22 mouse cellular contexts compared by ENCODE assay signal in genomic region chr9:66160155-66160554, GRCm38 (mm10). TPM values are rescaled to one million over a fixed set of nuclear protein-coding genes. Genes with fewer than 3 reads are reported as not detected.
DNase-seq lines count a peak whose midpoint lies in the region; ATAC-seq and TF ChIP-seq lines count a peak whose summit lies in the region.
"Had no signal": no experiment of that assay in that cellular context is flagged by ENCODE, and none has a peak within 500 bp of the region (broad histone marks: within the 10 kb centered on the region; RNA-seq: fewer than 3 reads in every experiment).

No protein-coding gene starts in this region.

- H3K27me3 ChIP-seq in liver, embryonic 14.5 days (ENCODE audit: control insufficient read depth, insufficient read depth, low read length), result no peaks in the 10 kb centered on the region; the same call in 1 of the 2 replicates
- peaks cover 41% of the 10 kb centered on the region for H3K27me3 ChIP-seq in midbrain, embryonic 10.5 days (ENCODE audit: low read depth, poor library complexity, severe bottlenecking)
- H3K27me3 ChIP-seq in forebrain, embryonic 11.5 days (ENCODE audit: control insufficient read depth, insufficient read depth, low read length), result peaks cover 9% of the 10 kb centered on the region; the same call in 1 of the 2 replicates

- no peak overlapping the region for H3K4me3 ChIP-seq in gastrocnemius, adult 2 months
- H3K4me3 ChIP-seq in liver, embryonic 14.5 days (ENCODE audit: insufficient read depth in 1 of 2, low read depth in 2 of 2, low read length in 2 of 2), result peak overlapping the region in 1 of 2 experiments; percentile 64; a peak in 2 of 4 replicates
- H3K4me3 ChIP-seq in midbrain, embryonic 10.5 days, result no peak overlapping the region
- no peak overlapping the region for H3K4me3 ChIP-seq in forebrain, embryonic 11.5 days (ENCODE audit: low read depth, low read length)
- H3K4me3 ChIP-seq: embryonic facial prominence, embryonic 12.5 days; forebrain, embryonic 10.5 days; heart, embryonic 10.5 days; hindbrain, embryonic 13.5 days; intestine, embryonic 15.5 days; limb, embryonic 12.5 days; neural tube, embryonic 12.5 days; stomach, embryonic 15.5 days had no signal

- H3K36me3 ChIP-seq in liver, embryonic 14.5 days (replicated peaks; ENCODE audit: control insufficient read depth, insufficient read depth, low read depth), result no peaks in the 10 kb centered on the region
- no peaks in the 10 kb centered on the region for H3K36me3 ChIP-seq in midbrain, embryonic 10.5 days
- no peaks in the 10 kb centered on the region for H3K36me3 ChIP-seq in forebrain, embryonic 11.5 days (ENCODE audit: control insufficient read depth, insufficient read depth, low read length)
- H3K36me3 ChIP-seq: embryonic facial prominence, embryonic 12.5 days; forebrain, embryonic 10.5 days; heart, embryonic 10.5 days; hindbrain, embryonic 13.5 days; intestine, embryonic 15.5 days; limb, embryonic 12.5 days; neural tube, embryonic 12.5 days; stomach, embryonic 15.5 days had no signal

- no peak overlapping the region for H3K27ac ChIP-seq in gastrocnemius, adult 2 months
- H3K27ac ChIP-seq in liver, embryonic 14.5 days, result no peak overlapping the region
- no peak overlapping the region for H3K27ac ChIP-seq in midbrain, embryonic 10.5 days (replicated peaks)
- H3K27ac ChIP-seq in forebrain, embryonic 11.5 days (ENCODE audit: low read depth, low read length), result no peak overlapping the region
- H3K27ac ChIP-seq: embryonic facial prominence, embryonic 12.5 days; forebrain, embryonic 10.5 days; heart, embryonic 10.5 days; hindbrain, embryonic 13.5 days; intestine, embryonic 15.5 days; limb, embryonic 12.5 days; neural tube, embryonic 12.5 days; stomach, embryonic 15.5 days had no signal

- peak overlapping the region; percentile 75 for H3K4me2 ChIP-seq in liver, embryonic 14.5 days (ENCODE audit: low read depth)
- H3K4me2 ChIP-seq in forebrain, embryonic 11.5 days (ENCODE audit: low read depth, low read length, severe bottlenecking), result no peak overlapping the region
- H3K4me2 ChIP-seq: embryonic facial prominence, embryonic 12.5 days; hindbrain, embryonic 13.5 days; intestine, embryonic 15.5 days; limb, embryonic 12.5 days; neural tube, embryonic 12.5 days; stomach, embryonic 15.5 days had no signal

- H3K9ac ChIP-seq in liver, embryonic 14.5 days (replicated peaks), result no peak overlapping the region
- H3K9ac ChIP-seq in forebrain, embryonic 11.5 days (ENCODE audit: low read length), result no peak overlapping the region
- H3K9ac ChIP-seq: embryonic facial prominence, embryonic 12.5 days; hindbrain, embryonic 13.5 days; intestine, embryonic 15.5 days; limb, embryonic 12.5 days; neural tube, embryonic 12.5 days; stomach, embryonic 15.5 days had no signal

- TF ChIP-seq CTCF in gastrocnemius, adult 2 months (IDR thresholded peaks at IDR 0.05), result peak; percentile 16; the same call in 1 of the 2 replicates
- peak; percentile 61 for TF ChIP-seq CTCF in liver, embryonic 14.5 days (IDR thresholded peaks at IDR 0.05; ENCODE audit: low read depth)

- 86% methylated on average over 2 of the region's 2 CpGs for whole genome bisulfite sequencing in liver, embryonic 14.5 days (ENCODE audit: insufficient replicate concordance)
- 99% methylated on average over 2 of the region's 2 CpGs for WGBS in midbrain, embryonic 10.5 days
- 91% methylated on average over 2 of the region's 2 CpGs for WGBS in forebrain, embryonic 11.5 days

- intact Hi-C loops in gastrocnemius, adult 2 months (cut with DNase I), result loop anchor here (5.0 kb wide), 2 partner anchors 37 to 107 kb away; no protein-coding TSS in a partner anchor

- no peaks in the 10 kb centered on the region for H3K9me3 ChIP-seq in liver, embryonic 14.5 days (ENCODE audit: control insufficient read depth, low read length)
- H3K9me3 ChIP-seq in midbrain, embryonic 10.5 days (replicated peaks), result no peaks in the 10 kb centered on the region; the same call in 1 of the 2 replicates
- no peaks in the 10 kb centered on the region for H3K9me3 ChIP-seq in forebrain, embryonic 11.5 days (ENCODE audit: control insufficient read depth, low read length)
- H3K9me3 ChIP-seq: embryonic facial prominence, embryonic 12.5 days; forebrain, embryonic 10.5 days; heart, embryonic 10.5 days; hindbrain, embryonic 13.5 days; intestine, embryonic 15.5 days; limb, embryonic 12.5 days; neural tube, embryonic 12.5 days; stomach, embryonic 15.5 days had no signal

- H3K4me1 ChIP-seq in liver, embryonic 14.5 days (replicated peaks; ENCODE audit: control insufficient read depth in 2 of 2, insufficient read depth in 2 of 2, low read length in 1 of 2), result peaks cover 16 to 27% of the 10 kb centered on the region in 2 experiments
- H3K4me1 ChIP-seq in midbrain, embryonic 10.5 days, result peaks cover 14% of the 10 kb centered on the region
- H3K4me1 ChIP-seq in forebrain, embryonic 11.5 days (replicated peaks; ENCODE audit: control insufficient read depth, insufficient read depth, low read length), result peaks cover 4% of the 10 kb centered on the region; the same call in 1 of the 2 replicates
- H3K4me1 ChIP-seq: limb, embryonic 12.5 days had no signal

- no peak for DNase-seq in gastrocnemius, adult 2 months
- no peak for DNase-seq in gastrocnemius, adult 18-20 months (ENCODE audit: low spot score)
- peak; percentile 39 for DNase-seq in thymus, postnatal 4 days
- DNase-seq in thymus, postnatal 0 days (ENCODE audit: low spot score), result no peak
- DNase-seq in liver, embryonic 14.5 days (ENCODE audit: low read depth in 3 of 3, low spot score in 3 of 3), result no peak
- DNase-seq in adipocyte (ENCODE audit: low spot score), result no peak
- no peak for DNase-seq in midbrain, embryonic 10.5 days (ENCODE audit: low spot score)
- DNase-seq in forebrain, embryonic 11.5 days (ENCODE audit: low spot score), result no peak
- DNase-seq: adrenal gland, postnatal 10 days; cerebellum, adult 18-20 months; gastrocnemius, postnatal 36 days; heart, postnatal 10 days; kidney, postnatal 14 days; right cerebral cortex, postnatal 14 days had no signal

- no peak for TF ChIP-seq EP300 in liver, embryonic 14.5 days (IDR thresholded peaks at IDR 0.05; ENCODE audit: low read depth)

- ATAC-seq in liver, embryonic 14.5 days (ENCODE audit: insufficient read depth), result no peak
- ATAC-seq in forebrain, embryonic 11.5 days (replicated peaks; ENCODE audit: low FRiP score), result no peak
- ATAC-seq: intestine, embryonic 15.5 days had no signal

RNA-seq across cellular contexts. Expression of gene Dapk2, which starts 2.1 kb away (rescaled TPM):
- total RNA-seq in gastrocnemius, adult 2 months (2021), result 10 to 100 TPM; 24.2 to 38.4 TPM
- total RNA-seq in gastrocnemius, adult 18-20 months (2021), result 10 to 100 TPM; 36.8 to 37.2 TPM
- polyA plus RNA-seq in thymus, postnatal 0 days (2015; fragmentation: Nextera tagmentation; extraction: Ambion mirVana), result 4.7 and 5.4 TPM in 2 replicates
- 7.3 and 11.7 TPM in 2 replicates for polyA plus RNA-seq in liver, embryonic 14.5 days (2012; rRNA removed)
- 24.6 and 25.2 TPM in 2 replicates for polyA plus RNA-seq in liver, embryonic 14.5 days (2014; fragmentation: Nextera tagmentation; extraction: Ambion mirVana)
- 6.3 TPM in 2 replicates for polyA plus RNA-seq in midbrain, embryonic 10.5 days (2016; fragmentation: Nextera tagmentation; extraction: Ambion mirVana)
- polyA plus RNA-seq in forebrain, embryonic 11.5 days (2014; fragmentation: Nextera tagmentation; extraction: Ambion mirVana), result 8.7 and 9.0 TPM in 2 replicates

RNA-seq across cellular contexts. Expression of gene Ciao2a, which starts 33.7 kb away (rescaled TPM):
- 10 to 100 TPM; 43.7 to 52.9 TPM for total RNA-seq in gastrocnemius, adult 2 months (2021)
- total RNA-seq in gastrocnemius, adult 18-20 months (2021), result 10 to 100 TPM; 49.7 to 53.9 TPM
- polyA plus RNA-seq in thymus, postnatal 0 days (2015; fragmentation: Nextera tagmentation; extraction: Ambion mirVana), result 226 and 240 TPM in 2 replicates
- polyA plus RNA-seq in liver, embryonic 14.5 days (2012; rRNA removed), result 32.3 and 50.1 TPM in 2 replicates
- 129 and 132 TPM in 2 replicates for polyA plus RNA-seq in liver, embryonic 14.5 days (2014; fragmentation: Nextera tagmentation; extraction: Ambion mirVana)
- 150 and 156 TPM in 2 replicates for polyA plus RNA-seq in midbrain, embryonic 10.5 days (2016; fragmentation: Nextera tagmentation; extraction: Ambion mirVana)
- polyA plus RNA-seq in forebrain, embryonic 11.5 days (2014; fragmentation: Nextera tagmentation; extraction: Ambion mirVana), result 149 and 161 TPM in 2 replicates

RNA-seq across cellular contexts. Expression of gene Snx1, which starts 33.8 kb away (rescaled TPM):
- 10 to 100 TPM; 10.9 to 16.0 TPM for total RNA-seq in gastrocnemius, adult 2 months (2021)
- total RNA-seq in gastrocnemius, adult 18-20 months (2021), result 10 to 100 TPM; 10.7 to 13.3 TPM
- polyA plus RNA-seq in thymus, postnatal 0 days (2015; fragmentation: Nextera tagmentation; extraction: Ambion mirVana), result 109 and 116 TPM in 2 replicates
- 31.8 and 47.7 TPM in 2 replicates for polyA plus RNA-seq in liver, embryonic 14.5 days (2012; rRNA removed)
- polyA plus RNA-seq in liver, embryonic 14.5 days (2014; fragmentation: Nextera tagmentation; extraction: Ambion mirVana), result 66.0 and 68.3 TPM in 2 replicates
- polyA plus RNA-seq in midbrain, embryonic 10.5 days (2016; fragmentation: Nextera tagmentation; extraction: Ambion mirVana), result 138 and 142 TPM in 2 replicates
- polyA plus RNA-seq in forebrain, embryonic 11.5 days (2014; fragmentation: Nextera tagmentation; extraction: Ambion mirVana), result 140 TPM in 2 replicates
